Mouse (Mus musculus) thymus, adult 2 months (tissue): Measurements from ENCODE around the gene Ap5z1.

Experiments
- CTCF ChIP-seq: fragments of 200-500 bp; IDR thresholded peaks from 2 replicates; pipeline ENCODE4 v1.5.1; 2012; ENCODE audit warnings: mild to moderate bottlenecking, control low read depth, low read length, moderate library complexity, borderline replicate concordance; ENCODE audit not compliant: control insufficient read depth, poor library complexity, insufficient read depth; ENCODE audit errors: extremely low read depth
- POLR2A ChIP-seq: fragments of 200-500 bp; IDR thresholded peaks from 2 replicates; pipeline ENCODE4 v1.6.1; 2012; ENCODE audit warnings: mild to moderate bottlenecking, low read length, control low read depth, moderate library complexity; ENCODE audit not compliant: control insufficient read depth, poor library complexity, insufficient read depth; ENCODE audit errors: extremely low read depth

GRCm38 (mm10) chr5:142441332-142442044 lies 22.3 kb upstream of the Ap5z1 start:
- TF ChIP-seq POLR2A (no peak), CTCF (no peak)
